Mouse (Mus musculus) midbrain, postnatal 0 days (tissue): ENCODE measurements at regions not wholly inside any gene's neighbourhood (a gene's known extent, or its start where the extent isn't known, plus 50 kb on each side); places are given as distances from the start of the nearest gene placed in this dataset.

ENCODE experiments used
- ATAC-seq: fragments of 200-750 bp; cut with Nextera tagmentation; 2 replicates; pipeline ENCODE4 v1.8.0; 2017; ENCODE audit warnings: moderate number of reproducible peaks, mild to moderate bottlenecking, moderate TSS enrichment, moderate library complexity; ENCODE audit not compliant: low FRiP score
- DNase-seq: peaks from one replicate; pipeline ENCODE4 v3.0.0-alpha.2; 2015; ENCODE audit warnings: low spot score
- H3K27ac ChIP-seq: fragments of 300-500 bp; sonication (generic); 2 replicates; pipeline ENCODE4 v1.5.1; 2014; ENCODE audit warnings: low read depth, mild to moderate bottlenecking, low read length, mixed read lengths
- H3K27me3 ChIP-seq: fragments of 300-500 bp; sonication (generic); 2 replicates; pipeline ENCODE4 v1.6.1; 2014; ENCODE audit warnings: low read length, control low read depth, mixed read lengths; ENCODE audit not compliant: insufficient read depth
- H3K36me3 ChIP-seq: fragments of 300-500 bp; sonication (generic); 2 replicates; pipeline ENCODE4 v1.6.1; 2014; ENCODE audit warnings: low read length, control low read depth, mixed read lengths; ENCODE audit not compliant: insufficient read depth
- H3K4me1 ChIP-seq: fragments of 300-500 bp; sonication (generic); 2 replicates; pipeline ENCODE4 v1.6.1; 2014; ENCODE audit warnings: mild to moderate bottlenecking, control low read depth, antibody characterized with exemption, low read length, mixed read lengths; ENCODE audit not compliant: insufficient read depth
- H3K4me2 ChIP-seq: fragments of 300-500 bp; sonication (generic); 2 replicates; pipeline ENCODE4 v1.6.1; 2014; ENCODE audit warnings: low read depth, mild to moderate bottlenecking, low read length, mixed read lengths; ENCODE audit not compliant: poor library complexity, severe bottlenecking
- H3K4me3 ChIP-seq: fragments of 300-500 bp; sonication (generic); 2 replicates; pipeline ENCODE4 v1.5.1; 2014; ENCODE audit warnings: low read depth, mild to moderate bottlenecking, low read length, moderate library complexity
- H3K9ac ChIP-seq: fragments of 300-500 bp; sonication (generic); replicated peaks from 2 replicates; pipeline ENCODE4 v1.6.1; 2014; ENCODE audit warnings: mild to moderate bottlenecking, low read length, moderate library complexity, mixed read lengths; ENCODE audit not compliant: poor library complexity, severe bottlenecking
- H3K9me3 ChIP-seq: fragments of 300-500 bp; sonication (generic); 2 replicates; pipeline ENCODE4 v1.6.1; 2016; ENCODE audit warnings: low read length, control low read depth
- CTCF ChIP-seq: IDR thresholded peaks from 2 replicates; pipeline ENCODE4 v1.5.1; 2016; ENCODE audit warnings: antibody characterized with exemption, mild to moderate bottlenecking
- WGBS: fragments of 180-500 bp; shearing (Covaris S2); extraction: QIAGEN DNeasy Blood & Tissue Kit; methylation state at CpG from one replicate; pipeline ENCODE4 v1.1.7; 2014; 5-methylcytosine and 5-hydroxymethylcytosine counted together

DNA sequence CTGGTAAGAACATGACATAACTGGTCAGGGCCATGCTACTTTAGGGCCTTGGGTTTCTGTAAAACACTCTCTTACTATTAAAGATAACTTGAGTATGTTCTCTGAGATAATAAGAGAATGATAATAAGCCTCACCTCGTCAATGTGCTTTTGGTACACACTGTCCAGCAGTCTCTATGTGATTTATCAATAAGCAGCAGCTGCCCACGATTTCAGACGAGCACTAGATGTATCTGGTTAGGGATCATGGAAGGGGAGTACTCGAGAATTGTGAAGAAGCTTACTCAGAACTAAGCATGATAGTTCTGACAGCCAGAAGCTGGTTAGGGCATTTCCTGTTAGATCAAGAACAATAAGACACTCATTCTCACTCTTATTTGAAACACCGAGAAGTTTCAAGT is 53.8 kb downstream of the Neurod6 start:
- Histone ChIP-seq H3K9me3 (no peaks in the 10 kb centered on the region), H3K4me1 (no peaks in the 10 kb centered on the region), H3K27ac (no peak overlapping the region), H3K27me3 (no peaks in the 10 kb centered on the region), H3K4me3 (no peak overlapping the region), H3K9ac (no peak overlapping the region), H3K36me3 (no peaks in the 10 kb centered on the region), H3K4me2 (no peak overlapping the region)
- WGBS, result 80% methylated on average over 5 of the region's 5 CpGs
- DNase-seq (no peak), ATAC-seq (no peak)
- no peak for TF ChIP-seq CTCF

GRCm38 (mm10) chr6:55620366-55620765 is 60.7 kb downstream of the Neurod6 start:
- Histone ChIP-seq H3K9ac (no peak overlapping the region), H3K4me3 (no peak overlapping the region), H3K27ac (no peak overlapping the region), H3K36me3 (no peaks in the 10 kb centered on the region), H3K4me1 (no peaks in the 10 kb centered on the region), H3K4me2 (no peak overlapping the region), H3K27me3 (no peaks in the 10 kb centered on the region), H3K9me3 (no peaks in the 10 kb centered on the region)
- TF ChIP-seq CTCF, result no peak
- ATAC-seq (no peak), DNase-seq (no peak)
- 86% methylated on average over 3 of the region's 3 CpGs for WGBS

DNA sequence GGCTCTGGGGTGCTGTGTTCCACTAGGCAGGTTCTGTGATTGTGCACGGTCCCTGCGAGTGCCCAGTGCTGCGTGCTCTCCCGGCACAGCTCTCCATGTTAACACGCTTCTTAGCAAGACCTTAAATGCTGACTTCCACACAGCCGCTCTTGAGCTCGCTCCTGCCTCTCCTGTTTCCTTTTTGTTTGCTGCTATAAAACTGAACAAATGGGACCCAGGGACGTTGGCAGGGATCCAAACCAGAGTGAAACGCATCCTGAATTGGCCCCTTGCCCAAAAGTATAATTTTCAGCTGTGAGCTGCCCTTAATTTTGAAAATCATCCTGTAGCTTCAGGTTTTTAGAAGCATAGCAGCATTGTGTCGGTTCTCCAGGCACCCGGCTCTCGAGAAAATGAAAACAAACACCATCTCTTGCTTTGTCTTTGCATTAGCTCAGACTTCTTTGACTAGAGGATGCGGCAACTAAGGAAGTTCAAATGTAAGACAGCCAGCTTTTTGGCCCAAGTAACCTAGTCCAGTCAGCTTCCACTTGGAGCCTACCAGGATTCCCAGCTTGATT is 63.1 kb downstream of the Neurod6 start:
- H3K27me3 ChIP-seq, result no peaks in the 10 kb centered on the region
- no peaks in the 10 kb centered on the region for H3K4me1 ChIP-seq
- no peak for TF ChIP-seq CTCF
- peak overlapping the region; percentile 23; the same call in 1 of the 2 replicates for H3K4me3 ChIP-seq
- DNase-seq (peak; percentile 86), ATAC-seq (peak; percentile 49; the same call in 1 of the 2 replicates)
- 27% methylated on average over 13 of the region's 13 CpGs for WGBS
- no peak overlapping the region for H3K9ac ChIP-seq
- H3K36me3 ChIP-seq, result no peaks in the 10 kb centered on the region
- H3K27ac ChIP-seq, result peak overlapping the region; percentile 51
- H3K4me2 ChIP-seq, result peak overlapping the region; percentile 42
- H3K9me3 ChIP-seq, result no peaks in the 10 kb centered on the region

DNA sequence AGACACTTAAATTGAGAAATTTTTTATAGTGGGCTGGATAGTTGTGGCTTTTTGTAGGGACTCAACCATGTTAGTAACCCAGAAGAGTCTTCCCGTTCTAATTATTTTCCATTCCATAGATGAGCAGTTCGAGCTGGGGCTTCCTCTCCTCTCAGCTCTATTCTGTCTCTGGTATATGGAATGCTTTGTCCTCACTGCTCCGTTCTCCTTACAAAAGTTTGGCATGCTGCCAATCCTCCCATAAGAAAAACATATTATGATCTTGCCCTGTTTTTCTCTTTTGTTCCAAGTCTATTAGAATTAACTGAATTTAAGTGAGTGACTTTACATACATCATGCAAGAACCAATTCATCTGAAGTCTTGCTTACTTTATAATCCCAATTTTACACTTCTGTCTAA is 70.7 kb downstream of the Neurod6 start:
- H3K4me2 ChIP-seq, result no peak overlapping the region
- TF ChIP-seq CTCF, result no peak
- H3K4me3 ChIP-seq, result no peak overlapping the region
- 30% methylated on average over 3 of the region's 3 CpGs for WGBS
- no peak overlapping the region for H3K9ac ChIP-seq
- ATAC-seq, result no peak
- no peaks in the 10 kb centered on the region for H3K9me3 ChIP-seq
- H3K27ac ChIP-seq, result no peak overlapping the region
- H3K27me3 ChIP-seq, result no peaks in the 10 kb centered on the region
- no peak for DNase-seq
- no peaks in the 10 kb centered on the region for H3K4me1 ChIP-seq
- H3K36me3 ChIP-seq, result no peaks in the 10 kb centered on the region

GRCm38 (mm10) chr6:55609976-55610375 is 71.1 kb downstream of the Neurod6 start:
- no peak for DNase-seq
- Histone ChIP-seq H3K9me3 (no peaks in the 10 kb centered on the region), H3K27ac (no peak overlapping the region), H3K36me3 (no peaks in the 10 kb centered on the region), H3K4me1 (no peaks in the 10 kb centered on the region), H3K9ac (no peak overlapping the region), H3K4me2 (no peak overlapping the region), H3K4me3 (no peak overlapping the region), H3K27me3 (no peaks in the 10 kb centered on the region)
- WGBS, result 75% methylated on average over 1 of the region's 1 CpGs
- no peak for ATAC-seq
- TF ChIP-seq CTCF, result no peak

- no peaks in the 10 kb centered on the region for H3K27me3 ChIP-seq
- H3K36me3 ChIP-seq, result no peaks in the 10 kb centered on the region
- H3K4me2 ChIP-seq, result no peak overlapping the region
- 86% methylated on average over 1 of the region's 1 CpGs for WGBS
- DNase-seq, result no peak
- no peak for ATAC-seq
- no peaks in the 10 kb centered on the region for H3K9me3 ChIP-seq
- no peaks in the 10 kb centered on the region for H3K4me1 ChIP-seq
- no peak overlapping the region for H3K9ac ChIP-seq
- no peak overlapping the region for H3K4me3 ChIP-seq
- no peak overlapping the region for H3K27ac ChIP-seq
- no peak for TF ChIP-seq CTCF
Measured at GRCm38 (mm10) chr6:55609053-55609452, 72.0 kb downstream of the Neurod6 start.
